Mouse (Mus musculus) forebrain, embryonic 11.5 days (tissue): ENCODE results near the gene H2-D1. TPM values are rescaled to one million over a fixed set of nuclear protein-coding genes. Genes with fewer than 3 reads are reported as not detected.
"Not testable (repeated sequence)": the region's sequence is repeated elsewhere in the genome, so short reads cannot be mapped to it uniquely, and the experiment has no call there.

Source experiments
- ATAC-seq: fragments of 200-750 bp; cut with Nextera tagmentation; replicated peaks from 2 replicates; pipeline ENCODE4 v1.8.0; 2017; ENCODE audit warnings: moderate TSS enrichment; ENCODE audit not compliant: low FRiP score
- DNase-seq: peaks from one replicate; pipeline ENCODE4 v3.0.0-alpha.2; 2017; ENCODE audit warnings: low spot score
- H3K27ac ChIP-seq: fragments of 300-500 bp; sonication (generic); 2 replicates; pipeline ENCODE4 v1.5.1; 2014; ENCODE audit warnings: low read depth, low read length
- H3K27me3 ChIP-seq: fragments of 300-500 bp; sonication (generic); 2 replicates; pipeline ENCODE4 v1.6.1; 2014; ENCODE audit warnings: mild to moderate bottlenecking, low read length, mixed read lengths; ENCODE audit not compliant: control insufficient read depth, insufficient read depth
- H3K36me3 ChIP-seq: fragments of 300-500 bp; sonication (generic); 2 replicates; pipeline ENCODE4 v1.6.1; 2014; ENCODE audit warnings: mild to moderate bottlenecking, low read length, moderate library complexity, mixed read lengths; ENCODE audit not compliant: control insufficient read depth, insufficient read depth
- H3K4me1 ChIP-seq: fragments of 300-500 bp; sonication (generic); replicated peaks from 2 replicates; pipeline ENCODE4 v1.6.1; 2014; ENCODE audit warnings: low read length, mixed read lengths; ENCODE audit not compliant: control insufficient read depth, insufficient read depth
- H3K4me2 ChIP-seq: fragments of 300-500 bp; sonication (generic); 2 replicates; pipeline ENCODE4 v1.6.1; 2014; ENCODE audit warnings: low read depth, mild to moderate bottlenecking, low read length, moderate library complexity, mixed read lengths; ENCODE audit not compliant: severe bottlenecking
- H3K4me3 ChIP-seq: fragments of 300-500 bp; sonication (generic); 2 replicates; pipeline ENCODE4 v1.5.1; 2014; ENCODE audit warnings: low read depth, low read length
- H3K9ac ChIP-seq: fragments of 300-500 bp; sonication (generic); 2 replicates; pipeline ENCODE4 v1.6.1; 2014; ENCODE audit warnings: low read length
- H3K9me3 ChIP-seq: fragments of 300-500 bp; sonication (generic); 2 replicates; pipeline ENCODE4 v1.6.1; 2016; ENCODE audit warnings: low read length, mixed read lengths; ENCODE audit not compliant: control insufficient read depth
- WGBS: fragments of 180-500 bp; shearing (Covaris S2); extraction: QIAGEN DNeasy Blood & Tissue Kit; methylation state at CpG from one replicate; pipeline ENCODE4 v1.1.7; 2014; 5-methylcytosine and 5-hydroxymethylcytosine counted together
- polyA plus RNA-seq: library from polyadenylated mRNA; unstranded; fragments of >200 nt; fragmentation: Nextera tagmentation; extraction: Ambion mirVana; gene quantifications from 2 replicates; pipeline ENCODE4 v1.2.1, GENCODE M21; 2014

Gene H2-D1
- polyA plus RNA-seq, 1 experiment from 2014 or later: 45.8 TPM

DNA sequence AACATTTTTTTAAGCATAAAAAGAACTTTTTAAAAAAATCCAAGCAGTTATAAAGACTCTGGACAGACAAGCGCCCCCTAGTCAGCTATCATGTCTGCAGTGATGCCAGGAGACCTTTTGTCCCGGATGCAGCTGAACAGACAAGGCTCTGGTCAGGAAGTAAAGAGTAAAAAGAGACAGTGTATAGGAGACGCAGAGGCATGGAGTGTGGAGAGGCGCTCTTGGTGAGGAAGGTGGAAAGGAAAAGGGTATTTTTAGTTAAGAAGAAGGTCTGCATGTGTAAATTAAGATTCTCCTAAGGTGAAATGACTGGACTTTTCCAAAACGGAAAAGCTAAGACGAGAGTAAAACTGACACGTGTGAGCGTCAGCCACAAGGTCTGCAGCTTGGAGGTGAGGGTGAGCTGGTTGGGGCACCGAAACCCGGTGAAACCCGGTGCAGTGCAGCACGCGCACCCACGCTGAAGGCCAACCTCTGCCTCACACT, 35.9 kb upstream of the H2-D1 start:
- Histone ChIP-seq H3K4me3 (no peak overlapping the region), H3K27me3 (no peaks in the 10 kb centered on the region), H3K9ac (no peak overlapping the region), H3K4me1 (no peaks in the 10 kb centered on the region), H3K9me3 (no peaks in the 10 kb centered on the region), H3K4me2 (no peak overlapping the region), H3K27ac (no peak overlapping the region), H3K36me3 (peaks cover 3% of the 10 kb centered on the region; the same call in 1 of the 2 replicates)
- ATAC-seq (no peak), DNase-seq (no peak)
- 89% methylated on average over 14 of the region's 14 CpGs for WGBS

GRCm38 (mm10) chr17:35231022-35231421, 31.5 kb upstream of the H2-D1 start:
- ATAC-seq (no peak), DNase-seq (no peak)
- Histone ChIP-seq H3K27me3 (no peaks in the 10 kb centered on the region), H3K9me3 (no peaks in the 10 kb centered on the region), H3K36me3 (peaks cover 3% of the 10 kb centered on the region; the same call in 1 of the 2 replicates), H3K4me1 (peaks cover 2% of the 10 kb centered on the region; the same call in 1 of the 2 replicates), H3K9ac (no peak overlapping the region; the same call in 1 of the 2 replicates), H3K4me3 (no peak overlapping the region), H3K4me2 (no peak overlapping the region), H3K27ac (no peak overlapping the region)
- 91% methylated on average over 10 of the region's 10 CpGs for WGBS

DNA sequence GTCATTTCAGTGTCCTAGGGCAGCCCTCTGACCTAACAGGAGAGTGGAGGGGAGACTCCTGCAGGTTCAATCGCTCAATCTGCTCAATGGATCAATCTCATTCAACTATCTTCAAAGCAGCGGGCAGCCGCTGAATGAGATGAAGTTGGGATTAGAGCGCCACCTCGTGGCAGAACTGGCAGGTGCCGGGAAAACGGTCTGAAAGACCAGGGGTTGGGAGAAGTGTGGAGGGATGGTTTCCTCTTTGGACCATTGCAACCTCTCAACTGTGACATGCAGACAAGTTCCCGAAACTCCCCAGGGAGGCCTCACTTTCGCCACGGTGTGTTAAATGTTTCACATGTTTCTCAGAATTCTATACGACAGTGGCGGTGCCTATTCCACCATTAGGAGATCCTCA, 30.5 kb upstream of the H2-D1 start:
- Histone ChIP-seq H3K4me3 (no peak overlapping the region), H3K4me1 (peaks cover 2% of the 10 kb centered on the region; the same call in 1 of the 2 replicates), H3K9me3 (no peaks in the 10 kb centered on the region), H3K36me3 (peaks cover 3% of the 10 kb centered on the region; the same call in 1 of the 2 replicates), H3K27me3 (no peaks in the 10 kb centered on the region), H3K4me2 (no peak overlapping the region), H3K27ac (no peak overlapping the region), H3K9ac (no peak overlapping the region)
- 17% methylated on average over 12 of the region's 12 CpGs for WGBS
- DNase-seq: peak; percentile 91
- ATAC-seq: no peak

DNA sequence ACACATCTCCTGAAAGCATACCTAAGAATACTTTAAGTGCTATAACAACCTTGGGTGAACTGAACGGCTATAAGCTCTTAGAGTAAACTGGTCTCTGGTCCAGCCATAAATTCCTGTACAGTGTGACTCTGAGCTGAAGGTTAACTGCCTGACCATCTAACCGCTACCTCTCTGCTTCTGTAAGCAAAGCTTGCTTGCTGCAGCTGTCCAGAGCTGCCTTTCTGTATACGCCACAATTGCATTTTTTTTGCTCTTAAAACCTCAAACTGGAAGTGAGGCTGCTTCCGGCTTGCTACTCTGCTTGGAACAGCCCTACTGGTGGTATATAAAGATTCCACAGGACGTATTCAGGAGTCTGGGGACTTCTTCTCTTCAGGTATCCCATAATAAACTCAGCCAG, 29.9 kb upstream of the H2-D1 start:
- H3K9ac ChIP-seq: no peak overlapping the region
- ATAC-seq (no peak), DNase-seq (no peak)
- peaks cover 3% of the 10 kb centered on the region; the same call in 1 of the 2 replicates for H3K36me3 ChIP-seq
- no peak overlapping the region for H3K4me2 ChIP-seq
- H3K9me3 ChIP-seq: no peaks in the 10 kb centered on the region
- no peak overlapping the region for H3K4me3 ChIP-seq
- no peak overlapping the region for H3K27ac ChIP-seq
- peaks cover 2% of the 10 kb centered on the region; the same call in 1 of the 2 replicates for H3K4me1 ChIP-seq
- H3K27me3 ChIP-seq: no peaks in the 10 kb centered on the region
- WGBS: 87% methylated on average over 5 of the region's 5 CpGs

GRCm38 (mm10) chr17:35233114-35233980, 29.2 kb upstream of the H2-D1 start, which contains the start of gene Atp6v1g2:
Gene Atp6v1g2 (plus strand): TSS chr17:35233660.
- WGBS: 91% methylated on average over 18 of the region's 18 CpGs
- Histone ChIP-seq H3K4me2 (peak within 1 kb of the TSS; percentile 82), H3K27me3 (no peaks in the 10 kb centered on the region), H3K27ac (no peak within 1 kb of the TSS), H3K36me3 (peaks cover 3% of the 10 kb centered on the region; the same call in 1 of the 2 replicates), H3K9me3 (no peaks in the 10 kb centered on the region), H3K4me3 (peak within 1 kb of the TSS; percentile 55), H3K9ac (peak within 1 kb of the TSS; percentile 93; the same call in 1 of the 2 replicates), H3K4me1 (peaks cover 2% of the 10 kb centered on the region; the same call in 1 of the 2 replicates)
- no peak for DNase-seq
- ATAC-seq: no peak

DNA sequence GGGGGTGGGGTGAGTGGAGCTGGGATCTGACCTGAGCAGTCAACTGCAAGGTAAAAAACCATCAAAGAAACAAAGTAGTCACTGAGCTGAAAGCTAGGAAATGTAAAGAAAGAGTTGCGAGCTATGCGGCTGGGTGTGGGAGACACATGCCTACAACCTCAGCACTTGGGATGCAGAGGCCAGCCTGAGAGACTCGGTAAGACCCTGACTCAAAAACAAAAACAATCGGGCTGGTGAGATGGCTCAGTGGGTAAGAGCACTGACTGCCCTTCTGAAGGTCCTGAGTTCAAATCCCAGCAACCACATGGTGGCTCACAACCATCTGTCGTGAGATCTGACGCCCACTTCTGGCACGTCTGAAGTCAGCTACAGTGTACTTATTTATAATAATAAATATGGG, 28.4 kb upstream of the H2-D1 start:
- not testable (repeated sequence) for H3K4me2 ChIP-seq, DNase-seq, H3K27me3 ChIP-seq, H3K27ac ChIP-seq, H3K9ac ChIP-seq, H3K9me3 ChIP-seq, H3K4me1 ChIP-seq, H3K4me3 ChIP-seq, ATAC-seq, H3K36me3 ChIP-seq
- WGBS: 93% methylated on average over 7 of the region's 7 CpGs

GRCm38 (mm10) chr17:35234903-35235302, 27.6 kb upstream of the H2-D1 start:
- 0 out of 2 replicates have a peak, but pooled peaks have one; percentile 13 for ATAC-seq

DNA sequence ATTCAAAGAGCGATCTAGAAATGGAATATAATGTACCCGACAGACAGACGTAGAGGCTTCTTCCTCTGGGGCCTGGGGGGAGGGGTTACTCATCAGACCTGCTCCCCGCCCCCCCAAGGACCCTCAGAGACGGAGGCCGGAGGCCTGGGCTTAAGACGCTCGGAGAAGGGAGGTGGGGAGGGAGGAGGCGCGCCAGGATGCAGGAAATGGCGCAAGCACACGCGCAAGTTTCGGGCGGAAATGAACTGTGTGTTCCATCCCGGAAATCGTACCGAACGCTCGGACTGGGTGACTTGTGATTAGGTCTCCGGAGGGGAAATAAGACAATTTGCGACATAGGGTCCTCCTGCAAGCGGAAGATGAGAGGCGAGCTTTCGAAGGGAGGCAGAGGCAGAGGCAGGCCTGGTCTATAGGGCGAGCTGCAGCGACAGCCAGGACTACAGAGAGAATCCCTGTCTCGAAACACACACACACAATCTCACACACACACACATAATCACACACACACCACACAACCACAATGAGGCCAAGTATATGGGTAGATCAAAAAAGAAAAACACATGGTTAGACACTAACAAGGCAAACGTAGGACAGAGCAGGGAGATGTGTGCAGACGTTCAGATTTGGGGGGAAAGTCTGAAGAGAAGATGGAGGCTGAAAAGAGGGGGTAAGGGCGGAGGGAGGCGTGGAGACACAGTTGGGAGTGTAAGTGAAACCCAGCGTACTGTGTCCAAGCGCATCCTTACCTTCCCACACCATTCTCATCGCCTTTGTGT, 26.7 kb upstream of the H2-D1 start, which contains the start of gene Nfkbil1:
Gene Nfkbil1 (minus strand): TSS at position 179 of the 776 bp plus-strand sequence.
- H3K36me3 ChIP-seq: no peaks in the 10 kb centered on the region; the same call in 1 of the 2 replicates
- peak; percentile 78 for ATAC-seq

More at GRCm38 (mm10) chr17:35234903-35235302, 27.6 kb upstream of the H2-D1 start:
- Histone ChIP-seq H3K36me3 (no peaks in the 10 kb centered on the region; the same call in 1 of the 2 replicates), H3K27me3 (no peaks in the 10 kb centered on the region), H3K4me2 (peak overlapping the region; percentile 82), H3K9ac (peak overlapping the region; percentile 93), H3K9me3 (no peaks in the 10 kb centered on the region), H3K4me3 (peak overlapping the region; percentile 55), H3K27ac (peak overlapping the region; percentile 91), H3K4me1 (peaks cover 2% of the 10 kb centered on the region; the same call in 1 of the 2 replicates)
- 9% methylated on average over 24 of the region's 31 CpGs for WGBS
- peak; percentile 80 for DNase-seq

More for the DNA sequence above, 26.7 kb upstream of the H2-D1 start, which contains the start of gene Nfkbil1:
- WGBS: under 1% methylated on average over 35 of the region's 35 CpGs
- peak within 1 kb of the TSS; percentile 93 for H3K9ac ChIP-seq
- peak within 1 kb of the TSS; percentile 91 for H3K27ac ChIP-seq
- no peaks in the 10 kb centered on the region for H3K27me3 ChIP-seq
- H3K9me3 ChIP-seq: no peaks in the 10 kb centered on the region
- peak; percentile 92 for DNase-seq
- peak within 1 kb of the TSS; percentile 55 for H3K4me3 ChIP-seq
- H3K4me2 ChIP-seq: peak within 1 kb of the TSS; percentile 82
- peaks cover 5% of the 10 kb centered on the region; the same call in 1 of the 2 replicates for H3K4me1 ChIP-seq
